Mouse (Mus musculus) stomach, postnatal 0 days (tissue): ENCODE data around the gene Neurod1. TPM values are rescaled to one million over a fixed set of nuclear protein-coding genes. Genes with fewer than 3 reads are reported as not detected.
A peak's percentile ranks its signal among the peaks of the same experiment; 100 is the strongest.

Experiments
- ATAC-seq: fragments of 200-750 bp; cut with Nextera tagmentation; 2 replicates; pipeline ENCODE4 v1.8.0; 2017; ENCODE audit not compliant: low FRiP score, low TSS enrichment
- DNase-seq: peaks from one replicate; pipeline ENCODE4 v3.0.0-alpha.2; 2016; ENCODE audit warnings: low spot score
- H3K27ac ChIP-seq: fragments of 300-500 bp; sonication (generic); replicated peaks from 2 replicates; pipeline ENCODE4 v1.5.1; 2014; ENCODE audit warnings: mild to moderate bottlenecking, control low read depth
- H3K27me3 ChIP-seq: fragments of 300-500 bp; sonication (generic); 2 replicates; pipeline ENCODE4 v1.6.1; 2014; ENCODE audit warnings: low read length; ENCODE audit not compliant: control insufficient read depth, insufficient read depth
- H3K36me3 ChIP-seq: fragments of 300-500 bp; sonication (generic); 2 replicates; pipeline ENCODE4 v1.6.1; 2014; ENCODE audit warnings: low read length, mixed read lengths; ENCODE audit not compliant: control insufficient read depth, insufficient read depth
- H3K4me1 ChIP-seq: fragments of 300-500 bp; sonication (generic); replicated peaks from 2 replicates; pipeline ENCODE4 v1.6.1; 2014; ENCODE audit warnings: antibody characterized with exemption; ENCODE audit not compliant: control insufficient read depth, insufficient read depth
- H3K4me2 ChIP-seq: fragments of 300-500 bp; sonication (generic); replicated peaks from 2 replicates; pipeline ENCODE4 v1.6.1; 2014; ENCODE audit warnings: low read depth, mild to moderate bottlenecking, control low read depth, moderate library complexity
- H3K4me3 ChIP-seq: fragments of 300-500 bp; sonication (generic); 2 replicates; pipeline ENCODE4 v1.5.1; 2014; ENCODE audit warnings: low read depth, low read length, control low read depth
- H3K9ac ChIP-seq: fragments of 300-500 bp; sonication (generic); 2 replicates; pipeline ENCODE4 v1.6.1; 2014; ENCODE audit warnings: mild to moderate bottlenecking, low read length, control low read depth, mixed read lengths
- H3K9me3 ChIP-seq: fragments of 300-500 bp; sonication (generic); 2 replicates; pipeline ENCODE4 v1.6.1; 2016; ENCODE audit warnings: low read length; ENCODE audit not compliant: control insufficient read depth
- CTCF ChIP-seq: IDR thresholded peaks from 2 replicates; pipeline ENCODE4 v1.5.1; 2016; ENCODE audit warnings: antibody characterized with exemption, low read depth, mild to moderate bottlenecking, moderate library complexity
- EP300 ChIP-seq: optimal IDR thresholded peaks from 2 replicates; pipeline ENCODE3; 2016; ENCODE audit warnings: antibody characterized with exemption
- WGBS: fragments of 180-500 bp; shearing (Covaris S2); extraction: QIAGEN DNeasy Blood & Tissue Kit; methylation state at CpG from one replicate; pipeline ENCODE4 v1.1.7; 2014; 5-methylcytosine and 5-hydroxymethylcytosine counted together
- polyA plus RNA-seq: library from polyadenylated mRNA; unstranded; fragments of >200 nt; fragmentation: Nextera tagmentation; extraction: Ambion mirVana; gene quantifications from 2 replicates; pipeline ENCODE4 v1.2.1, GENCODE M21; 2015

Neurod1 gene
- polyA plus RNA-seq, 1 experiment from 2014 or later, result 0.61 TPM

DNA sequence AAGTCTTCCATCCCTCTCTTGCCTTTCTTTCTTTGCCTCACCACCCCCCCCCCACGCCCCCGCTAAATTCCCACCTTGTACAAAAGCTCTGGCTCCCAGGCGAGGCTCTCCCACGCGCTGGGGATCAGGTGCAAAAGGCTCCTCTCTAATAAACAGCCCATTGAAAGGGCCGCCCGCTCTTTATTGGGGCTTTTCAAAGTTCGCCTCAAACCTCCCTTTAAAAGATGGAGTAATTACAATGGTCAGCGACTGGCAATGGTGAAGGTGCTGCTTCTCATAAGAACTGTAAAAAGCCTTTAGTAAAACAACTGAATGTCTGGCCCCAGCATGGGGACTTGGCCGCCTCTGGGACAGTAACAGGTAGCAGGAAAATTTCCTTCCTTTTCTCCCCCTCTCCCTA lies 905 bp downstream of the Neurod1 start:
- Histone ChIP-seq H3K36me3 (no peaks in the 10 kb centered on the region), H3K4me3 (no peak overlapping the region), H3K9ac (no peak overlapping the region), H3K4me1 (no peaks in the 10 kb centered on the region), H3K27me3 (peaks cover 37% of the 10 kb centered on the region), H3K27ac (no peak overlapping the region), H3K4me2 (no peak overlapping the region), H3K9me3 (no peaks in the 10 kb centered on the region)
- DNase-seq (no peak), ATAC-seq (no peak)
- TF ChIP-seq CTCF, result no peak
- no peak for TF ChIP-seq EP300
- WGBS, result 5% methylated on average over 10 of the region's 10 CpGs

DNA sequence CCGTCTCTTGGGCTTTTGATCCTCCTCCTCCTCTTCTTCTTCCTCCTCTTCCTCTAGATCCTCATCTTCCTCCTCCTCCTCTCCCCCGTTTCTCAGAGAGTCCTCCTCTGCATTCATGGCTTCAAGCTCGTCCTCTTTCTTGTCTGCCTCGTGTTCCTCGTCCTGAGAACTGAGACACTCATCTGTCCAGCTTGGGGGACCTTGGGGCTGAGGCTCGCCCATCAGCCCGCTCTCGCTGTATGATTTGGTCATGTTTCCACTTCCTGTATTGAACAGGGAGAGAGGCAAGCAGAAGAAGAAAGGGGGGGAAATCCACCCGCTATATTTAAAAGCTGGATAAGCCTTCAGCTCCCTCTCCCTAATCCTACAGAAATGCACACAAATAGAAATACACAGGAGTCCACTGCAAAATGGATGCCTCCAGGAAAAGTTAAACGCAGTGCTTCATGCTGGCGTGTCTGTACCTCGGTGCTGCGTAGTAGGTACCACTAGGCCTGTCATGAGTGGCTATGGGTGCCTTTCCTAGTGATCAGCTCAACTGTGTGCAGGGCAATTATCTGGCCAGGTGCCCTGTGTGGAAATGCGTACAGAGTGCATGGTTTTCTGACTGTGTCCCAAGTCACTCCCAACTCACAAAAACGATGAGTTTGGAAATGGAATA lies 1.6 kb downstream of the Neurod1 start:
- Histone ChIP-seq H3K36me3 (no peaks in the 10 kb centered on the region), H3K27ac (no peak overlapping the region), H3K9me3 (no peaks in the 10 kb centered on the region), H3K4me1 (no peaks in the 10 kb centered on the region), H3K4me3 (no peak overlapping the region), H3K9ac (no peak overlapping the region), H3K4me2 (no peak overlapping the region), H3K27me3 (peaks cover 32% of the 10 kb centered on the region)
- DNase-seq (no peak), ATAC-seq (no peak)
- TF ChIP-seq CTCF (no peak), EP300 (no peak)
- WGBS, result 20% methylated on average over 15 of the region's 15 CpGs

DNA sequence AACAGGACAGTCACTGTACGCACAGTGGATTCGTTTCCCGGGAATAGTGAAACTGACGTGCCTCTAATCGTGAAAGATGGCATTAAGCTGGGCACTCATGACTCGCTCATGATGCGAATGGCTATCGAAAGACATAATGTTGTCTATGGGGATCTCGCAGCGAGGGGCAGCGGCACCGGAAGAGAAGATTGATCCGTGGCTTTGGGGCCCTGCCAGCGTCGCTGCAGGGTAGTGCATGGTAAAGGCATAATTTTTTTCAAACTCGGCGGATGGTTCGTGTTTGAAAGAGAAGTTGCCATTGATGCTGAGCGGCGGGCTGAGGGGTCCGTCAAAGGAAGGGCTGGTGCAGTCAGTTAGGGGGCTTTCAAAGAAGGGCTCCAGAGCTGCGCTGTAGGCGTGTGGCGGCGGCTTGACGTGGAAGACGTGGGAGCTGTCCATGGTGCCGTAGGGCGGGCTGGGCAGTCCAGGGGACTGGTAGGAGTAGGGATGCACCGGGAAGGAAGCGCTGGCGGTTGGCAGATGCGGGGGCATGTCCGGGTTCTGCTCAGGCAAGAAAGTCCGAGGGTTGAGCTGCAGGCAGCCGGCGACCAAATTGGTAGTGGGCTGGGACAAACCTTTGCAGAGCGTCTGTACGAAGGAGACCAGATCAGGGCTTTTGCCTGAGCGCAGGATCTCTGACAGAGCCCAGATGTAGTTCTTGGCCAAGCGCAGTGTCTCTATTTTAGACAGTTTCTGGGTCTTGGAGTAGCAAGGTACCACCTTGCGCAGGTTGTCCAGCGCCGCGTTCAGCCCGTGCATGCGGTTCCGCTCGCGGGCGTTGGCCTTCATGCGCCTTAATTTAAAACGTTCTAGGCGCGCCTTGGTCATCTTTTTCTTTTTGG lies 2.4 kb downstream of the Neurod1 start:
- Histone ChIP-seq H3K36me3 (no peaks in the 10 kb centered on the region), H3K27ac (no peak overlapping the region), H3K4me2 (peak overlapping the region; percentile 76), H3K4me1 (no peaks in the 10 kb centered on the region), H3K9ac (no peak overlapping the region), H3K4me3 (peak overlapping the region; percentile 44), H3K9me3 (no peaks in the 10 kb centered on the region), H3K27me3 (peaks cover 24% of the 10 kb centered on the region)
- peak; percentile 87 for DNase-seq
- no peak for TF ChIP-seq CTCF
- no peak for TF ChIP-seq EP300
- WGBS, result 4% methylated on average over 55 of the region's 55 CpGs
- ATAC-seq, result peak; percentile 82

DNA sequence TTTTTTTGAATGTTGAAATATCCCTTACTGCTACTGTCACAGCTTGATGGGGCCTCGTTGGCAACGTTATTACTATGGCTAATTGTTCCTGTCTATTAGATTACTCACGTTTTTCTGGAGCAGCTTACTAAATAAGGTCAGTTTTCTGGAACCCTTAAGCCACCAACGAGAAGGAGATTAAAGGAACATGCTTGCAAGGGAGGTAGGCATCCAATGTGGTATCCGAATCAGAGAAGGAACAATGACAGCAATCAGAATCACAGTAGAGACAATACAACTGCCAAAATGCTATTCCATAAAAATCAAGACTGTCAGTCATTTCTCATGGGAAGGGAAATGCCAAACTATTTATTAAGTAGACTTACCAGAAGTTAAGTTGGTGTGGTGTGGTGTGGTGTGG lies 5.1 kb downstream of the Neurod1 start:
- Histone ChIP-seq H3K9me3 (no peaks in the 10 kb centered on the region), H3K4me2 (no peak overlapping the region), H3K4me3 (no peak overlapping the region), H3K27ac (no peak overlapping the region), H3K36me3 (no peaks in the 10 kb centered on the region), H3K4me1 (no peaks in the 10 kb centered on the region), H3K9ac (no peak overlapping the region), H3K27me3 (peaks cover 10% of the 10 kb centered on the region; the same call in 1 of the 2 replicates)
- ATAC-seq (no peak), DNase-seq (no peak)
- TF ChIP-seq CTCF, result no peak
- WGBS, result 54% methylated on average over 5 of the region's 5 CpGs

DNA sequence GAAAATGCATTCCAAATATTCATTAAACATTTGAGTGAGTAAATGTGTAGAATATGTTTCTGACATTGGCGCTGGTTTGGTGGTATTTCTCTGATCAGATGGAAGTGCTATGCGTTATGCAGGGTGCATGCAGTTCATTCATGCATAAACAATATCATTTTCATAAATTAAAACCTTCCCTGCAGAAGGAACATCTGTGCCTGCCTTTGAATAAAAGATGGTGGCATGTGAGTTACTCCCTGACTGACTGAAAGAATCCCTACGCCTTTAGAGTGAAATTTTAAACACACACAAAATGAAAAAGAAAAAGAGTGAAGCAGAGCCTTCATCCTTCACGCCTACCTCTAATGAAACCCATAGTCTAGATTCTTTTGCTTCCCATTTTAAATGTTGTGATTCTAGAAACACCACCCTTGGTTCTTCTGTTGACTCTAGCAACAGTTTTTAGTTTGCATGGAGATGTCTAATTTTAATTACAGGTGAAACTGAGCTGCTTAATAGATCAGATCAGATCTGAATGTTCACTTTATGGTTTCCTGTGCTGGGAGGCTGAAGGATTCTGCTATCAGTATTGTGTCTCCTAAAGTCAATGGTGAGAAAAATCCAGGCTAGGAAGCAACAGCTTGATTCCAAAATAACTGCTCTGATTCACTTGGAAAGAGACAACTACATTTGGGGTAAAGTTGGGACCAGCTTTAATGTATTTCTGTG lies 5.7 kb downstream of the Neurod1 start:
- DNase-seq (no peak), ATAC-seq (no peak)
- Histone ChIP-seq H3K36me3 (no peaks in the 10 kb centered on the region), H3K4me1 (no peaks in the 10 kb centered on the region), H3K9ac (no peak overlapping the region), H3K27me3 (peaks cover 7% of the 10 kb centered on the region; the same call in 1 of the 2 replicates), H3K27ac (no peak overlapping the region), H3K4me3 (no peak overlapping the region), H3K9me3 (no peaks in the 10 kb centered on the region), H3K4me2 (no peak overlapping the region)
- WGBS, result 64% methylated on average over 4 of the region's 4 CpGs
- no peak for TF ChIP-seq EP300
